Mouse (Mus musculus): ENCODE data around the gene Hsdl1. TPM values are rescaled to one million over a fixed set of nuclear protein-coding genes. Genes with fewer than 3 reads are reported as not detected.

The Hsdl1 gene
- total RNA-seq, 2 experiments from 2014 or later, result 11.2 to 13.3 TPM

DNA sequence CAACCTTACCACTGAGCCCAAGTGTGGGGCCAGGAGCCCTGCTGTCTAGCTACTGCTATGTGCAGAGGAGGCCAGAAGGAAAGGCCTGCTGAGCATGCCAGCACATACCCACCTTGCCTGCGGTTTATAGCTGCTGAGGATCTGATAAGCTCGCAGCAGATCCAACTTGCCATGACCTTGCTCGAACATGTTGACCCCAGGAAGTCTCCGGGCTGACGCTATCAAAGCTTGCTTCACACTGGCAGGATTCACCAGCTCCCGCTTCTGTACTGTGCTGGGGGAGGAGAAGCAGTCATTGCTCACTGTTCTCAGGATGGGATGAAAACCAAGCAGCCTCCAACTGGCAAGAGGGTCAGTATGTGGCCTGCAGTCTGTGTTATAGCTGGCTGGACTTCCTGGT, 44.0 kb downstream of the Hsdl1 start:
- DNase-seq, result no peak

DNA sequence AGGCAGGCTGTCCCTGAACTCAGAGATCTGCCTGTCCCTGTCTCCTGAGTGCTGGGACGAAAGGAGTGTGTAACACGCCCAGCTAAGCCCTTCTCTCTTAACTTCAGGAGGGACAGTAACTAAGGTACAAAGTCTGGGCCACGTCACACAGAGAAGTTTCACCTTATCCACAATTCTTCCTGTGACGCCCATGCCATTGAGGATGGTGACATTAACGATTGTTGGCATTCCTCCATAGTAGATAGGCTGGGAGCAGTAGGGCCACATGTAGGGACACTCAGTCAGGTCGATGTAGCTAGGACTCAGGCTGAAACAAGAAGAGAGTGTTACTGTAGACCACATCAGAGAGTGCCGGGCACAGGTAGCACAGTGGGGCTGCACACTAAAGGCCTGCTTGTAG, 46.2 kb downstream of the Hsdl1 start:
- no peak for DNase-seq

DNA sequence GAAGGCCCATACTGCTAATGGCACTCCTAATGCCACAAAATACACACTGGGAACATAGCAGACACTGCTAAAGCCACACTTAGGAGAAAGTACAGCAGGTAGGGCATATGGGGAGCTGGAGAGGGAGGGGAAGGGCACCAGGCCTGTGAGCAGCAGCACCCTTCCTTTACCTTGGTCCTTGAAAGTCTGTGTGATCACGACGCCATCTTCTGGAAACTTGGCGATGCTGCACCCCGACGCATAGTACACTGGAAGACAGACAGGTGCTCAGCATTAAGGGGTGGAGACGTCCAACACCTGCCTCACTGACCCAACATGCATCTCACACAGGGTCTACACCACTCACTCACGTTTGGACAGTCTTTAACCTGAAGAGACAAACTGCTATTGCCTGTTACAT, 54.9 kb downstream of the Hsdl1 start:
- no peak for DNase-seq

DNA sequence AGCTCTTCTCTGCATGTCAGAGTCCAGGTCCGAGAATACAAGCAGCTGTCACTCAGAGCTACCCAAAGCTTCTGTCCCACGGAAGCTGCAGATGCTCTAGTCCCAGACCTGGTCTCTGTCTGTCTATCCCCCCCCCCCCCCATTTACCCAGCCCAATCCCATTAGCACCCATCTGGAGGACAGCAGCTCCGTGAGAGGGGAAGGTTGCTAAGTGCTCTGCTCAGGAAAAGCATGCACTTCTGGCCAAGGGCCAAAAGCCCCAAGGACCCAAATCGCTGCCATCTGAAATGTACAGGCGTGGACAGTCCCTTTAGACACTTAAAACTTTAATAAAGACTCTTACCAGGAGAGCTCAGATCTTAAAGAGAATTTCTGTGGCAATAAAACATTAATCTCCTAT, 58.3 kb downstream of the Hsdl1 start:
- DNase-seq, result no peak

DNA sequence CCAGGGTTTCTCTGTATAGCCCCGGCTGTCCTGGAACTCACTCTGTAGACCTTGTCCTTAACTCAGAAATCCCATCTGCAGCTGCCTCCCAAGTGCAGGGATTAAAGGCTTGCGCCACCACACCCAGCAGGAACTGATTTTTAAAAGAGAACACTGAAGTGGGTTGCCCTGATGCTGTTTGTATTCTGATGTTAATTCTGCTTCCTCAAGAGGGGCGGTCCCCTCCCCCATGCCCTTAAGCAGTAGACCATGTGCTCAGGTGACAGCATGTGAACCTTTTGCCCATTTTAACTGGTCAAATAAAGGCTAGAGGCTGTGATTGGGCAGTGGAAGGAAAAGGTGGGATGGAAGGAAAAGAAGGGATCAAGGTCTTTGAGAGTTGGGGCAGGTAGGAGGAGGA, 59.2 kb downstream of the Hsdl1 start:
- no peak for DNase-seq

DNA sequence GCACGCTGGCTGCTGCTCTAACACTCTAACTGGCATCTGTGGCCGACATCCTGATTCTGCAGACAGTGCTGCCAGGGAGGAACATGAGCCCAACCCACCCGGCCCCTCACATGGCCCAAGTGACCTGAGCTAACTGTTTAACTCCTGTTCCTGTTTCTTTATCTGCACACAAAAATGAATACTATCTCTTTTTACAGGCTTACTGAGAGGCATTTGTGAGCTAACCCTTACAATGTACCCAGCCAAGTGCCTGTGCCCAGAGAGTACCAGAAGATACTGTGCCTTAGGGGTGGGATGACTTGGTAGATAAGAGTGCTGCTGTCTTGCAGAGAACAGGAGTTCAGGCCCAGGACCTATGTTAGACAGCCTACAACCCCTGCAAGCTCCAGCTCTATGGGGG, 60.0 kb downstream of the Hsdl1 start:
- no peak for DNase-seq

DNA sequence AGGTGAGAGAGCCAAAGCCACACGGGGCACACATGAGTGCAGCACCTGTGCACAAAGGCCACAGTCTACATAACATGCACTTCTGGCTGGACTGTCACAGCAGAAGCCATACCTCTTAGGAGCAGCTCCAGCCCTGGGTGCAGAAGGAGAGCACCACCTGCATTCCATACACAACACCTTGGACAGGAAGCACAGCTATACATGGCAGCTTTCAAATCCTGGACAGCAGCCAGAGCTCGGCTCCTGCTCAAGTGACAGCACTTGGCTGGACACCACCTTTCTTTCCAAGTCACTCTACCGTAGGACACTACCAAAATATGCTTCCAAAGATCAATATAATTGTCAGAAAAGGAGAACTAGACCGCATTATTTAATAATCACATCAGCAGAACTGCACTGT, 61.6 kb downstream of the Hsdl1 start:
- DNase-seq, result no peak

Other genes with a start within 250 kb of the Hsdl1 start
- gene Hsbp1, start 230.7 kb downstream of the Hsdl1 start, total RNA-seq (2021), result 100 to 1,000 TPM; 139 to 145 TPM
- 10 to 100 TPM; 76.5 to 78.1 TPM for gene Mlycd, start 180.3 kb downstream of the Hsdl1 start, total RNA-seq (2021)
- 10 to 100 TPM in 1 of 2 experiments, 1 to 10 TPM in 1; 9.9 to 14.8 TPM for gene Osgin1, start 141.1 kb downstream of the Hsdl1 start, total RNA-seq (2021)
- under 1 TPM; 0.13 to 0.18 TPM for gene Necab2, start 128.5 kb downstream of the Hsdl1 start, total RNA-seq (2021)
- not detected for gene Slc38a8, start 73.5 kb downstream of the Hsdl1 start, total RNA-seq (2021)
- 10 to 100 TPM; 26.7 to 27.0 TPM for gene Mbtps1, start 16.4 kb downstream of the Hsdl1 start, total RNA-seq (2021)
- not detected for gene Dnaaf1, start 52 bp upstream of the Hsdl1 start, total RNA-seq (2021)
- 1 to 10 TPM; 3.4 to 4.0 TPM for gene Taf1c, start 30.0 kb upstream of the Hsdl1 start, total RNA-seq (2021)
- under 1 TPM in 1 of 2 experiments, not detected in 1; 0.23 TPM for gene Adad2, start 37.6 kb upstream of the Hsdl1 start, total RNA-seq (2021)
- gene Kcng4, start 60.5 kb upstream of the Hsdl1 start, total RNA-seq (2021), result 10 to 100 TPM in 1 of 2 experiments, 1 to 10 TPM in 1; 8.6 to 12.6 TPM
- gene Wfdc1, start 91.2 kb upstream of the Hsdl1 start, total RNA-seq (2021), result 100 to 1,000 TPM in 1 of 2 experiments, 10 to 100 TPM in 1; 74.0 to 104 TPM
- under 1 TPM in 1 of 2 experiments, not detected in 1; 0.13 TPM for gene Atp2c2, start 124.8 kb upstream of the Hsdl1 start, total RNA-seq (2021)
- gene Tldc1, start 203.2 kb upstream of the Hsdl1 start, total RNA-seq (2021), result 1 to 10 TPM; 3.2 to 4.0 TPM